Mouse (Mus musculus): ENCODE measurements around the gene Oxa1l. TPM values are rescaled to one million over a fixed set of nuclear protein-coding genes. Genes with fewer than 3 reads are reported as not detected.

Oxa1l gene
- polyA plus RNA-seq (2015; fragmentation: Nextera tagmentation; extraction: Ambion mirVana): 53.2 and 54.4 TPM in 2 replicates

DNA sequence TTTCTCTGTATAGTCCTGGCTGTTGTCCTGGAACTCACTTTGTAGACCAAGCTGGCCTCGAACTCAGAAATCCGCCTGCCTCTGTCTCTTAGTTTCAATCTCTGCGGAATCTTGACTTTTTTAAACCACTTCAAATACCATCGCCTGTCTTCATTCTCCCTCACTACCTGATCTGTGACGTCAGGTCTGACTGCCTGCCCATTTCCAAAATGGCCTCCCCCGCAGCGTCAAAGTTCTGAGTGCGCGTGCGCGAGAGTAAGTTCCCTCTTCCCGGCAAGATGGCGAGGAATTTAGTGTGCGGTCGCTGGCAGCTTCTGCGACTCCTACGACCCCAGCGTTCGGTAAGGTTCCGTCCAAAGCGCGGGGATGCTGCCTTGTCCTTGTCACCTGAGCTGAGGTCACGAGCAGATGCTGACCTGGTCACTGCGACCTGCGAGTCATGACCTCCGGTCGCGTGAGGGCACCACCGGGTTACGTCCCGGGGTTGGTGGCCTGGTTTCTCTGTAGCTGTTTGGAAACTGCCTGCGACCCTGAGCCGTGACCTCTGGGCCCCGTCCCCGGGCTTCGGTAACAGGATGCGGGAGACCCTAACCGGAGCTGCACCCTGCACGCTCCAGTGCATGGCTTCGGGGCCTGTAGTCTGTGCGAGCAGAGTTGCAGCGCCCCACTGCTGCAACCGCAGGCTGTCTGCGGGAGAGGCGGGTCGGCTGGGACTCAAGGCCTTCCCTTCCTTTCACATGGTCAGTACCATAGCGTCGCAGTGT lies at the start of gene Oxa1l:
Gene Oxa1l (plus strand): TSS at position 258 of the 764 bp plus-strand sequence.
- Histone ChIP-seq H3K9me3 (replicated peaks) (no peaks in the 10 kb centered on the region), H3K36me3 (peaks cover 27% of the 10 kb centered on the region), H3K4me1 (replicated peaks) (peaks cover 12% of the 10 kb centered on the region), H3K27ac (peak within 1 kb of the TSS; percentile 78), H3K4me2 (peak within 1 kb of the TSS; percentile 70), H3K9ac (peak within 1 kb of the TSS; percentile 90), H3K4me3 (peak within 1 kb of the TSS; percentile 91), H3K27me3 (no peaks in the 10 kb centered on the region)
- peak; percentile 90 for ATAC-seq (replicated peaks; ENCODE audit: insufficient number of reproducible peaks, insufficient read depth, low FRiP score, low read depth)
- WGBS: under 1% methylated on average over 48 of the region's 48 CpGs

DNA sequence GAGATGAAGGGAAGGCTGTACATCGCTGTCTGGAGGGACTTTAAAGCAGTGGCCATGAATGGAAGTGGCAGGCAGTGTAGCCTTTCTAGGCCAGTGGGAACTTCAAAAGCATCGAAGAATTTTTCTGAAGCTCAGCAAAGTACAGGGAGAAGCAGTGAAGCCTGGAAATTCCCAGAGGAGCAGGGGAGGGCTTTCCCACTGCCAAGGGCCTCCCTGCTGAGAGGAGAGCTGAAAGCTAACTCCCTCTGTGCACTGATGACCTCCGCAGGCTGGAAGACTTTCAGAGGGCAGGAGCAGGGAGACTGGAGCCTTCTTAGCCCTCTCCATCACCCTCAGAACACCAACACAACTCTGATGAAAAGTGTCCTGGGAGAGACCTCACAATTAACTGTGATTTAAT lies 48.9 kb upstream of the Oxa1l start:
- H3K27me3 ChIP-seq: peaks cover 9% of the 10 kb centered on the region; the same call in 1 of the 2 replicates
- ATAC-seq (replicated peaks; ENCODE audit: insufficient number of reproducible peaks, insufficient read depth, low FRiP score, low read depth): no peak
- no peaks in the 10 kb centered on the region for H3K36me3 ChIP-seq
- no peak overlapping the region for H3K9ac ChIP-seq
- H3K4me3 ChIP-seq: no peak overlapping the region
- WGBS: 37% methylated on average over 3 of the region's 3 CpGs
- H3K4me1 ChIP-seq (replicated peaks): no peaks in the 10 kb centered on the region
- H3K9me3 ChIP-seq (replicated peaks): no peaks in the 10 kb centered on the region
- no peak overlapping the region for H3K27ac ChIP-seq
- H3K4me2 ChIP-seq: no peak overlapping the region

DNA sequence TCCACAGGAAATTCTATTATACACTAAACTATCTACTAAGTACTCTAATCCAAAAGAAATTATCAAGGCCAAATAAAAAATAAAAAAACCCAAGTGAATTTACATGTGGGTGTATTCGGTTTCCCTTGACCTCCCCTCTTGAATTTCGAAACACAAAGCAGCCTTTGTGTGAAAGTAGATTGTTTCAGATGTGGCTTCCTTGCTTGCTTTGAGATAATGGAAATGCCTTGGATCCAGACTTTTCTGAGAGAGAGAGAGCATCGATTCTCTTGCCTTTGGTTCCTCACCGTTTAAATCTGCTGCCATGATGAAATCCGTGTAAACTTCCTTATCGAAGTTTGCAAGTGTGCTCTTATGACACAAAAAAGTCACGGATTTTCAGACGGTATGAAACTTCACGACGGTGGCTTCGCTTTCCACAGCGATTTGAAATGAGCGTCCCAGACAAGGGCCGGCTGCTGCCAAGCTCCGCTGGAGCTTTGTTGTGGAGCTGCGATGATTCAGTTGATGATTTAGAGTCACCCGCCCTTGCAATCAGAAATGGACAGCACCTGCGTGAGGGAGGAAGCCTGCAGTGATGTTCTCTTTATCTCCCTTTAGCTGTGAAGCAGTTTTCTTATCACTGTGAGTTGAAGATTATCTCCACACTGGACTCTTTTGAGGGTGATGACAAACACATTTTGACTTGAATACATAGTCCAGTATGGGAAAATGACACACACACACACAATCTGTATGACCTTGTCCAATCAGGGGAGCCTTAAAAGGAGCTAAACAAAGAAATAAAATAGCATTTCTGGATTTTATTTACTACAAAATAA lies 38.9 kb upstream of the Oxa1l start:
- no peaks in the 10 kb centered on the region for H3K4me1 ChIP-seq (replicated peaks)
- ATAC-seq (replicated peaks; ENCODE audit: insufficient number of reproducible peaks, insufficient read depth, low FRiP score, low read depth): no peak
- H3K27me3 ChIP-seq: no peaks in the 10 kb centered on the region
- H3K4me3 ChIP-seq: no peak overlapping the region
- no peaks in the 10 kb centered on the region for H3K9me3 ChIP-seq (replicated peaks)
- WGBS: 51% methylated on average over 18 of the region's 18 CpGs
- no peak overlapping the region for H3K9ac ChIP-seq
- H3K27ac ChIP-seq: 0 out of 2 replicates have a peak overlapping the region, but pooled peaks have one; percentile 9
- 0 out of 2 replicates have a peak overlapping the region, but pooled peaks have one; percentile 13 for H3K4me2 ChIP-seq
- H3K36me3 ChIP-seq: no peaks in the 10 kb centered on the region

DNA sequence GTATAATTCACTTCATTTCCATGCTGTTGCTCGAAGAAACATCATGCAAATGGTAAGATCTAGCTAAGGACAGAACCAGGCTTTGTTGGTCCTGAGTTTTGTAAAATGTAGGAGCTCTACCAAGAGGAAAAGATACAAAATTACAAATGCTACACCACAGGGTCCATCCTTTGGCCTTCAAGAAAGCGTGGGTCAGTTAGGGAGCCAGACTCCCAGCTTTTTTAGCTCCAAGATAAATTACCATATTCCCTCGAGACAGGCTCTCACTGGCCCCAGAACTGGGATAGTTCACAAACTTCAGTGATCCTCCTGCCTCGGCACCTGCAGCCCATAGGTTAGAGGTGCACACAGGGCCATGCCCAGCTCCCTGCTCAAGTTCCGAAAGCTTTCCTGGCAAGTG lies 36.1 kb upstream of the Oxa1l start:
- Histone ChIP-seq H3K9ac (no peak overlapping the region), H3K4me1 (replicated peaks) (no peaks in the 10 kb centered on the region), H3K27me3 (no peaks in the 10 kb centered on the region), H3K4me2 (no peak overlapping the region), H3K9me3 (replicated peaks) (no peaks in the 10 kb centered on the region), H3K36me3 (no peaks in the 10 kb centered on the region), H3K27ac (no peak overlapping the region), H3K4me3 (no peak overlapping the region)
- ATAC-seq (replicated peaks; ENCODE audit: insufficient number of reproducible peaks, insufficient read depth, low FRiP score, low read depth): no peak
- 69% methylated on average over 5 of the region's 5 CpGs for WGBS

DNA sequence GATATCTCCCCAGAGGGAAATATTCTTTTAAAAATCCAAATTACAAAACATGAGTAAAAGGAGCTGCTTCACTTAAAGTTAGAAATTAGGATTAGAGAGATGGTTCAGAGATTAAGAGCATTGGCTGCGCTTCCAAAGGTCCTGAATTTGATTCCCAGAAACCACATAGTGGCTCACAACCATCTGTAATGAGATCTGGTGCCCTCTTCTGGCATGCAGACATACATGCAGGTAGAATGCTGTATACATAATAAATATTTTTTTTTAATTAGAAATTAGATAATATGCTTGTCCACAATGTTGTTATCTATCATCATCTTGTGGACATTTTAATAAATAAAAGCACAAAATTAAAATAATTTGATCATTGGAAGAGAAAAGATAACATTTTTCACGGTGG lies 32.1 kb upstream of the Oxa1l start:
- Histone ChIP-seq H3K4me1 (replicated peaks) (peaks cover 11% of the 10 kb centered on the region), H3K4me3 (no peak overlapping the region), H3K9me3 (replicated peaks) (no peaks in the 10 kb centered on the region), H3K27me3 (no peaks in the 10 kb centered on the region), H3K9ac (no peak overlapping the region), H3K27ac (no peak overlapping the region), H3K4me2 (no peak overlapping the region), H3K36me3 (no peaks in the 10 kb centered on the region)
- WGBS: 75% methylated on average over 2 of the region's 2 CpGs
- ATAC-seq (replicated peaks; ENCODE audit: insufficient number of reproducible peaks, insufficient read depth, low FRiP score, low read depth): no peak

DNA sequence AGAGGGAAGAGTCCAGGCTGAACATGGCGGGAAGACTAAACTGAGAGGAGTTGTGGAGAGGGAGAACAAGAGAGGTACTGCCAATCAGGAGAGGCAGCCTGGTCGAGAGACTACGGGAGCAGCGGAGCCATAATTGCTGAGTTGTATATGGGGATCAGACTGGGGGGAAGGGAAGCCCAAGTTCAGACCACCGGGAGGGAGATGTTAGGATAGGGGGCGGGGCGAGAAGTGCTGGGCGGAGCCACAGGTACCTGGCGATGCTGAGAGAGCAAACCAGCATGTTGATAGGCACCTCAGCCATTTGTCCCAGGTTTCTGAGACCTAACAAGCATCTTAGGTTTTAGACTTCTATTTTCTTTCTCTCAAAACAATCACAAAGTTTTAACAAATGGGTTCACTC lies 31.4 kb upstream of the Oxa1l start:
- no peaks in the 10 kb centered on the region for H3K27me3 ChIP-seq
- H3K9ac ChIP-seq: no peak overlapping the region
- no peak for ATAC-seq (replicated peaks; ENCODE audit: insufficient number of reproducible peaks, insufficient read depth, low FRiP score, low read depth)
- H3K9me3 ChIP-seq (replicated peaks): no peaks in the 10 kb centered on the region
- no peak overlapping the region for H3K4me3 ChIP-seq
- H3K4me1 ChIP-seq (replicated peaks): peaks cover 16% of the 10 kb centered on the region
- H3K4me2 ChIP-seq: no peak overlapping the region
- 37% methylated on average over 9 of the region's 9 CpGs for WGBS
- H3K27ac ChIP-seq: no peak overlapping the region
- H3K36me3 ChIP-seq: no peaks in the 10 kb centered on the region

DNA sequence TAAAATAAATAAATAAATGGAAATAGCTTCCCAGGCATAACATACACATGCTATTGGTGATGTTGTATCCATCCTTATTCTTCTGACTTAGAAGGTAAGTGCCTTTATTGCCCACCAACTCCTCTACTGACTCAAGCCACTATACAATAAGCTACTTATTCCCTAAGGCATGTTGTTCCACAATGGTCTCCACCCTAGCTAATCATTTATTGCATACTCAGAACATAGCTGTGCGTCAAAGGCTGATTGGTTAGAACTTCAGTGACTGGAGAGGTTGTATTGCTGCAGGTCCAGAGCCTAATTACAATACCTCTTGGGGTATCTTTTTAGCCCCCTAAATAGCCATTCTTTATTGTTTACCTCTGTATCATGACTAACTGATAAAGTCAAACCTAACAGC lies 29.5 kb upstream of the Oxa1l start:
- Histone ChIP-seq H3K4me3 (no peak overlapping the region), H3K27ac (no peak overlapping the region), H3K4me1 (replicated peaks) (peaks cover 19% of the 10 kb centered on the region), H3K9me3 (replicated peaks) (no peaks in the 10 kb centered on the region), H3K27me3 (no peaks in the 10 kb centered on the region), H3K36me3 (no peaks in the 10 kb centered on the region), H3K4me2 (no peak overlapping the region), H3K9ac (no peak overlapping the region)
- no peak for ATAC-seq (replicated peaks; ENCODE audit: insufficient number of reproducible peaks, insufficient read depth, low FRiP score, low read depth)
- 88% methylated on average over 1 of the region's 1 CpGs for WGBS

DNA sequence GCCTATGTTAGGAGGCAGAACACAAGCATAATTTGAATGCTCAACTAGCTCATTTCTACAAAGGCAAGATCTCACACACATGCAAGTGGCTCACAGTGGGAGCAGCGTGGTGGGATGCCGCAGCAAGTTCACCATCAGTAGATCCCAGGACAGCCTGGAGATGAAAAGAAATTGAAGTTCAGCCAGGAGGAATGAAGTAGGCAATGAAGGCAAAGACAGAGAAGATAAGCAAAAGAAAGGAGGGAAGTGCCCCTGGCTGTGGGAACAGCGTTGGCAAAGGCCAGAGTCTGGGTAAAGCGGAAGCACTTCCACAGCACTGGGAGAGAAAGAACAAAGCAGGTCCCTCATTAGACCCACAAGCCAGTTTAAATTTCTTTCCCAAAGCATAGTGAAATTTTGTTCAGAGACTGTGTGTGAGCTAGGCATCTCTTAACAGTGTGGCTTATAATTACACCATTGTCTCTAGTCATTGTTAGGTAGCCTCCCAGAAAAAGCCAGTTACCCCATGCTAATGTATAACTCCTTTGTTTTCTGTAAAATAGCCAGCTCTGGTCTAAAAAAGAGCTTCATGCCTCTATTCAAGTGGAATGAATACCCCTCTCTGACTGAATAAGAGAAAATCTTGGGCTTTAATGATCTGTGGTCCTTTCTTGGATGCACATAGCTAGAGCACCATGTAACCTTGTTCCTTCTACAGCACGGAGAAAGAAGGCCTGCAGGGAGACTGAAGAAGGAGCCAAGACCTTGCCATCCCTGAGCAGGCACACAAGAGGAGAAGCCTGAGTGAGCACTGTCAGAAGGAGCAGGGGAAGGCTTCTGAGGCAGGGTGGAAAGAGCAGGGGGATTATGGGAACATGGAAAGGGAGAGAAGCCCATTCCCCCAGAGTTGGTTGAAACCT lies 28.2 kb upstream of the Oxa1l start:
- Histone ChIP-seq H3K4me1 (replicated peaks) (peaks cover 19% of the 10 kb centered on the region), H3K4me3 (no peak overlapping the region), H3K27ac (peak overlapping the region; percentile 11; the same call in 1 of the 2 replicates), H3K36me3 (no peaks in the 10 kb centered on the region), H3K27me3 (no peaks in the 10 kb centered on the region), H3K4me2 (no peak overlapping the region), H3K9ac (no peak overlapping the region), H3K9me3 (replicated peaks) (no peaks in the 10 kb centered on the region)
- 71% methylated on average over 5 of the region's 5 CpGs for WGBS
- ATAC-seq (replicated peaks; ENCODE audit: insufficient number of reproducible peaks, insufficient read depth, low FRiP score, low read depth): no peak

DNA sequence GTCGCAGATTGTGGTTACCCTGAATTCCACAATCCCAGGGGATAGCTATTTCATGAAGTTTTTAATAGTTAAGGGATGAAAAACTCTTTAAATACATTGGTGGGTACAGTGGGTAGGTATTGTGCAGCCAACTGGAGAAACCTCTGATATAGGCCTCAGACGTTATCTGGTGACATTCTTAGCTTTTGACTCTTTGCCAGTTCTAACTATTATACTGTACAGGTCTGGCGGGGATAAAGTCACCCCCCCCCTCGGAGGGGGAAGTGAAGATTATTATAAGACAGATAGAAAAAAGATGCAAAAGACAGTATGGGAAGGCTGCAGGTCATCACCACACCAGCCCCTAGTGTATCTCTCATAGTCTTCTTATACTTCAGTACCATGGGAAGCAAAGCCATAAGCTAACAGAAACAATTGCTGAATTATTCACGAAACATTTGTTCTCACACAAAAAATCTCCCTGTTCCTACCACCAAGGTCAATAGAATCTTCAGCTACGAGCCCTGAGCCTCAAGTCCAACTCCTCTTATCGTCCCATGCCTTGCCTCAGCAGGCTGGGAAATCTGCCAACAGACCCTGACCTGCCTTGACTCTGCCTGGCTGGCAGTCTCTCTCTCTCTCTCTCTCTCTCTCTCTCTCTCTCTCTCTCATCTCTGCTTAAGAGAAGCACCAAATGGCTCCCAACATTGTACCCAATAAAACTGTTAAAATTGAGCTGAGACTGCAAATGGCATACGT lies 27.0 kb upstream of the Oxa1l start:
- ATAC-seq (replicated peaks; ENCODE audit: insufficient number of reproducible peaks, insufficient read depth, low FRiP score, low read depth): peak; percentile 70; the same call in 1 of the 2 replicates
- Histone ChIP-seq H3K27ac (peak overlapping the region; percentile 77), H3K27me3 (no peaks in the 10 kb centered on the region), H3K9me3 (replicated peaks) (no peaks in the 10 kb centered on the region), H3K4me1 (replicated peaks) (peaks cover 19% of the 10 kb centered on the region), H3K4me2 (peak overlapping the region; percentile 43), H3K4me3 (no peak overlapping the region), H3K36me3 (no peaks in the 10 kb centered on the region), H3K9ac (no peak overlapping the region)
- 30% methylated on average over 8 of the region's 8 CpGs for WGBS

DNA sequence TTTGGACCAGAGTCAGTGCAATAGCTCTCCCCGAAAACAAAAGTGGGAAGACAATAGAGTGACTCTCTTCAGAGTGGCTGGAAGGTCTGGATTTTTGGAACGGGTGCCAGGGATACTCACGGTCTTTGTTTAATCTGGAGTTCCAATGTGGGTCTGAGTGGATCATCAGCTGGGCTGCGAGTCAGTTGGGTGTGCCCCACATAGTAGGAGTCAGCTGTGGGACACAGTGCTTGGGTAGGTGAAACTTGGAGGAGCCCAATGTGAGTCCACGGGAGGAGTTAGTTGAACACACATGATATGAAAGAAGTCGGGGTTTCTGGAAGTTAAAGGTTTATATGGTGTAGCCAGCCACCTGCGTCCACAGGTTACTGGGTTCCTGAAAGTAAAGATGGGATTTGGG lies 19.8 kb upstream of the Oxa1l start:
- Histone ChIP-seq H3K27ac (no peak overlapping the region), H3K4me3 (no peak overlapping the region), H3K4me2 (no peak overlapping the region), H3K27me3 (no peaks in the 10 kb centered on the region), H3K9ac (no peak overlapping the region), H3K36me3 (no peaks in the 10 kb centered on the region), H3K4me1 (replicated peaks) (no peaks in the 10 kb centered on the region), H3K9me3 (replicated peaks) (no peaks in the 10 kb centered on the region)
- no peak for ATAC-seq (replicated peaks; ENCODE audit: insufficient number of reproducible peaks, insufficient read depth, low FRiP score, low read depth)
- WGBS: 49% methylated on average over 7 of the region's 7 CpGs

Measured in heart, embryonic 15.5 days (tissue).